Mouse (Mus musculus) hindbrain, embryonic 14.5 days (tissue): ENCODE data around the gene Adh4. TPM values are rescaled to one million over a fixed set of nuclear protein-coding genes. Genes with fewer than 3 reads are reported as not detected.
A peak's percentile ranks its signal among the peaks of the same experiment; 100 is the strongest.

Experiments
- ATAC-seq: fragments of 200-750 bp; cut with Nextera tagmentation; 2 replicates; pipeline ENCODE4 v1.8.0; 2017; ENCODE audit warnings: moderate number of reproducible peaks, mild to moderate bottlenecking, moderate TSS enrichment, moderate library complexity; ENCODE audit not compliant: low FRiP score
- DNase-seq: peaks from one replicate; pipeline ENCODE4 v3.0.0-alpha.2; 2015; ENCODE audit warnings: low spot score
- H3K27ac ChIP-seq: fragments of 300-500 bp; sonication (generic); 2 replicates; pipeline ENCODE4 v1.5.1; 2014; ENCODE audit warnings: mild to moderate bottlenecking, moderate library complexity
- H3K27me3 ChIP-seq: fragments of 300-500 bp; sonication (generic); 2 replicates; pipeline ENCODE4 v1.6.1; 2014; ENCODE audit warnings: mild to moderate bottlenecking, low read length, mixed read lengths; ENCODE audit not compliant: control insufficient read depth, insufficient read depth
- H3K36me3 ChIP-seq: fragments of 300-500 bp; sonication (generic); replicated peaks from 2 replicates; pipeline ENCODE4 v1.6.1; 2014; ENCODE audit not compliant: control insufficient read depth, insufficient read depth
- H3K4me1 ChIP-seq: fragments of 300-500 bp; sonication (generic); replicated peaks from 2 replicates; pipeline ENCODE4 v1.6.1; 2014; ENCODE audit warnings: antibody characterized with exemption, low read length, mixed read lengths; ENCODE audit not compliant: control insufficient read depth, insufficient read depth
- H3K4me2 ChIP-seq: fragments of 300-500 bp; sonication (generic); replicated peaks from 2 replicates; pipeline ENCODE4 v1.6.1; 2014; ENCODE audit warnings: mild to moderate bottlenecking, moderate library complexity
- H3K4me3 ChIP-seq: fragments of 300-500 bp; sonication (generic); replicated peaks from 2 replicates; pipeline ENCODE4 v1.5.1; 2014; ENCODE audit warnings: mild to moderate bottlenecking, low read length
- H3K9ac ChIP-seq: fragments of 300-500 bp; sonication (generic); 2 replicates; pipeline ENCODE4 v1.6.1; 2014
- H3K9me3 ChIP-seq: fragments of 300-500 bp; sonication (generic); 2 replicates; pipeline ENCODE4 v1.6.1; 2016; ENCODE audit warnings: low read length; ENCODE audit not compliant: control insufficient read depth
- WGBS: fragments of 180-500 bp; shearing (Covaris S2); extraction: QIAGEN DNeasy Blood & Tissue Kit; methylation state at CpG from one replicate; pipeline ENCODE4 v1.1.7; 2014; 5-methylcytosine and 5-hydroxymethylcytosine counted together
- polyA plus RNA-seq: library from polyadenylated mRNA; unstranded; fragments of >200 nt; fragmentation: Nextera tagmentation; extraction: Ambion mirVana; gene quantifications from 2 replicates; pipeline ENCODE4 v1.2.1, GENCODE M21; 2014

Gene Adh4
- polyA plus RNA-seq, 1 experiment from 2014 or later = 0.58 TPM

GRCm38 (mm10) chr3:138405840-138406239 lies 9.4 kb upstream of the Adh4 start:
- Histone ChIP-seq H3K27me3 (no peaks in the 10 kb centered on the region), H3K9ac (no peak overlapping the region), H3K27ac (no peak overlapping the region), H3K4me1 (no peaks in the 10 kb centered on the region), H3K36me3 (no peaks in the 10 kb centered on the region), H3K4me2 (no peak overlapping the region), H3K4me3 (no peak overlapping the region), H3K9me3 (no peaks in the 10 kb centered on the region)
- ATAC-seq (no peak), DNase-seq (no peak)
- WGBS = 87% methylated on average over 7 of the region's 7 CpGs

GRCm38 (mm10) chr3:138407920-138408319 lies 7.3 kb upstream of the Adh4 start:
- Histone ChIP-seq H3K9me3 (no peaks in the 10 kb centered on the region), H3K4me2 (no peak overlapping the region), H3K27me3 (no peaks in the 10 kb centered on the region), H3K27ac (no peak overlapping the region), H3K9ac (no peak overlapping the region), H3K4me3 (no peak overlapping the region), H3K4me1 (no peaks in the 10 kb centered on the region), H3K36me3 (no peaks in the 10 kb centered on the region)
- WGBS = 97% methylated on average over 1 of the region's 1 CpGs
- DNase-seq (no peak), ATAC-seq (no peak)

DNA sequence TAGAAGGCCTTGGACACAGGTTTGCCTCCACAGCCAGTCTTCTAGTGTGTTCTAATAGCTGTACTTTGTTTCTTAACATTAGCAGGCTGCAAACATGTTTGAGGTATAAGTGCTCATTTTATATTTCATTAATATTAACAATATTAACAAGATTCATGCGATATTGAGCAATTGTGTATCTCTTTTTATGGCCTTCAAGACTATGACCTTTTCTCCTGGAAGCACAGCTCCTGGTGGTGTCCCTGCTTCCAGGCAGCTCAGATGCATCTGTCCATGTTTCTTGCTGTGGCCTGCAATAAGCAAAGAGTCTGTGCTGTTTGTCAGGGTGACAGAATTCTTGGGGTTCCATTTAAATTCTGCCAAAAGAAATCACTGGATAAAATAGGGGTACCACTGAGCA lies 5.7 kb upstream of the Adh4 start:
- Histone ChIP-seq H3K36me3 (no peaks in the 10 kb centered on the region), H3K27ac (no peak overlapping the region), H3K9ac (no peak overlapping the region), H3K4me3 (no peak overlapping the region), H3K9me3 (no peaks in the 10 kb centered on the region), H3K27me3 (no peaks in the 10 kb centered on the region), H3K4me2 (no peak overlapping the region), H3K4me1 (no peaks in the 10 kb centered on the region)
- 80% methylated on average over 1 of the region's 1 CpGs for WGBS
- ATAC-seq = no peak
- DNase-seq = no peak

DNA sequence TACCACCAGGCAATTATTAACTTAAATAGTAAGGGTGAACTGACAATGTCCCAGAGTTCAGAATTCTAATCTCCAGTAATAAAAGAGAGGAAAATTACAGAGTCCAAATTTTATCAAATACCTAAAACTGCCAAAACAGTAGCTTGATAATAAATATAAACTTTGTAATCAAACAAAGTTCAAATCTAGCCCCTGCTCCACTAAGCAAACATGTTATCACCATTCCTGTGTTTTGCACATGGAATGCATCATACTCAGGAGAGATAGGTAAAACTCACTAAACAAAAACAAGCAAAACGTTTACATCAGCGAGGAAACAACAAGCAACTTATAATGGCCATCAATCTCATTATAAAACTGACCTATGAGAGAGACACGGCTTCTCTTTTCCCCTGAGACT lies 5.1 kb upstream of the Adh4 start:
- no peaks in the 10 kb centered on the region for H3K9me3 ChIP-seq
- no peak for ATAC-seq
- no peak for DNase-seq
- no peaks in the 10 kb centered on the region for H3K36me3 ChIP-seq
- no peaks in the 10 kb centered on the region for H3K27me3 ChIP-seq
- H3K9ac ChIP-seq = no peak overlapping the region
- no peaks in the 10 kb centered on the region for H3K4me1 ChIP-seq
- H3K4me3 ChIP-seq = no peak overlapping the region
- H3K4me2 ChIP-seq = no peak overlapping the region
- H3K27ac ChIP-seq = no peak overlapping the region
- WGBS = 72% methylated on average over 3 of the region's 3 CpGs

DNA sequence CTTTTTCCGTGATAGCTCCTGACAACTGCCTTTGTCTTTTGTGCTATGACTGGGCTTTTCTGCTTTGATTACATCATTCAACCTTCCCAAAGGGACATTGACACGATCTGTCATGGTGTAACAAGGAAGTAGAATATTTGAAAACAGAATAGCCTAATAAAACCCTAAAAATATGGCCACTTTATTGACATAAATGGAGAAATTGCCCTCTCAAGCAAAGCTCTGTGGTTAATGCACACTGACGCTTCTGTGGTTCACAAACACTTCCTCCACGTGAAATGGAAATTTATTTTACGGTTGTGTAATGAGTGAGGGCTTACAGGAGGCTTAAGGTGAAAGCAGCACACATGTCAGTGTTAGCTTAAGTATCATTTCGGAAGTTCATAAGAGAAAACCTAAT lies 4.1 kb downstream of the Adh4 start:
- no peak overlapping the region for H3K4me2 ChIP-seq
- ATAC-seq (no peak), DNase-seq (no peak)
- no peak overlapping the region for H3K27ac ChIP-seq
- no peak overlapping the region for H3K9ac ChIP-seq
- H3K27me3 ChIP-seq = no peaks in the 10 kb centered on the region
- no peaks in the 10 kb centered on the region for H3K36me3 ChIP-seq
- H3K4me3 ChIP-seq = no peak overlapping the region
- H3K9me3 ChIP-seq = no peaks in the 10 kb centered on the region
- WGBS = 83% methylated on average over 6 of the region's 6 CpGs
- no peaks in the 10 kb centered on the region for H3K4me1 ChIP-seq

- WGBS = 91% methylated on average over 3 of the region's 3 CpGs
- no peak overlapping the region for H3K4me3 ChIP-seq
- no peaks in the 10 kb centered on the region for H3K9me3 ChIP-seq
- ATAC-seq (no peak), DNase-seq (no peak)
- no peak overlapping the region for H3K9ac ChIP-seq
- no peak overlapping the region for H3K4me2 ChIP-seq
- H3K27me3 ChIP-seq = no peaks in the 10 kb centered on the region
- H3K4me1 ChIP-seq = no peaks in the 10 kb centered on the region
- H3K36me3 ChIP-seq = no peaks in the 10 kb centered on the region
- H3K27ac ChIP-seq = no peak overlapping the region
Observed at GRCm38 (mm10) chr3:138420385-138420784, 5.1 kb downstream of the Adh4 start.

DNA sequence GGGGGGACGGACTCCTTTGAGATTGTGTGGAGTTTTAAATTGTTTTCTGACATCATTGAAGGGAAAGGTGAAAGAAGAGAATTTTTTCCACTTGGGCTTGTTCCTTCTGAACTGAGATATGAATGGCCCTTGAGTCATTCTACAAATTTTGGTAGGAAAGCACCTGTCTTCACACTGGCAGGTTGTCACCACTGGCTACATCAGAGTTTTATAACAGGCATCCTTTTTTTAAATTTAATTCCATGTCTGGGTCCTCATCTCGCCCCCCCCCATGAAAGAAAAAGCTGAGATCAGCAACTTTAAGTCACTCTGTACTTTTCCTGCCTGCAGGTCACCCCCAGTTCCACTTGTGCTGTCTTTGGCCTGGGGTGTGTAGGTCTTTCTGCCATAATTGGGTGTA lies 8.4 kb downstream of the Adh4 start:
- Histone ChIP-seq H3K36me3 (no peaks in the 10 kb centered on the region), H3K4me2 (no peak overlapping the region), H3K27ac (no peak overlapping the region), H3K4me1 (no peaks in the 10 kb centered on the region), H3K27me3 (no peaks in the 10 kb centered on the region), H3K9ac (no peak overlapping the region), H3K4me3 (no peak overlapping the region), H3K9me3 (no peaks in the 10 kb centered on the region)
- DNase-seq (no peak), ATAC-seq (no peak)
- WGBS = 72% methylated on average over 2 of the region's 2 CpGs

GRCm38 (mm10) chr3:138424247-138424646 lies 9.0 kb downstream of the Adh4 start:
- no peaks in the 10 kb centered on the region for H3K27me3 ChIP-seq
- ATAC-seq (no peak), DNase-seq (no peak)
- no peak overlapping the region for H3K4me3 ChIP-seq
- H3K4me1 ChIP-seq = no peaks in the 10 kb centered on the region
- H3K27ac ChIP-seq = no peak overlapping the region
- no peaks in the 10 kb centered on the region for H3K9me3 ChIP-seq
- no peak overlapping the region for H3K4me2 ChIP-seq
- H3K36me3 ChIP-seq = no peaks in the 10 kb centered on the region
- no peak overlapping the region for H3K9ac ChIP-seq
- 69% methylated on average over 4 of the region's 4 CpGs for WGBS

- Histone ChIP-seq H3K27me3 (no peaks in the 10 kb centered on the region), H3K4me3 (no peak overlapping the region), H3K9me3 (no peaks in the 10 kb centered on the region), H3K9ac (no peak overlapping the region), H3K27ac (no peak overlapping the region), H3K4me2 (no peak overlapping the region), H3K4me1 (no peaks in the 10 kb centered on the region), H3K36me3 (no peaks in the 10 kb centered on the region)
- WGBS = 78% methylated on average over 6 of the region's 6 CpGs
- ATAC-seq (no peak), DNase-seq (no peak)
Observed at GRCm38 (mm10) chr3:138430360-138430976, 15.2 kb downstream of the Adh4 start.

DNA sequence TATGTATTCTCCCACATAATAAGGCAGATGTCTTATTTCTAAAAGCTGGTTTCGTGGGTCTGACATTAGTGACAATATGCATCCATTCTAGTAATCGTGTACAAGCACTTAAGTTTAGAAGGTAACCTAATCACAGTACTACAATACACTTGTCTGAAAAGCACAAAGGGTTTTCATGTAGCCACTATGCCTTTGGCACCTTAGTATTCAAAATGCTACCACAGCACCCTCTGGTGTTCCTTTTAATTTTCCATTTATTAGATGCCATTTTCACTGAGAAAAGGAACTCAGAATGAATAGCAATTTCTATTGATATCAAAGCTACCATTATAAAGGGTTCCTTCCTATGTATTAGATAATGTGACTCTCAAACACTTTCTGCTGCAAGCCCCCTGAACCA lies 16.6 kb downstream of the Adh4 start:
- Histone ChIP-seq H3K9me3 (no peaks in the 10 kb centered on the region), H3K27me3 (no peaks in the 10 kb centered on the region), H3K36me3 (no peaks in the 10 kb centered on the region), H3K4me1 (no peaks in the 10 kb centered on the region), H3K9ac (no peak overlapping the region), H3K4me2 (no peak overlapping the region), H3K4me3 (no peak overlapping the region), H3K27ac (no peak overlapping the region)
- DNase-seq (peak; percentile 86), ATAC-seq (0 out of 2 replicates have a peak, but pooled peaks have one; percentile 69)
- 78% methylated on average over 2 of the region's 2 CpGs for WGBS
